Mouse (Mus musculus) embryonic fibroblast, embryonic 13.5 days (primary cell): ENCODE results near the gene Fbxl12.

Source experiments
- CTCF ChIP-seq: IDR thresholded peaks from 2 replicates; pipeline ENCODE4 v1.5.1; 2011; ENCODE audit warnings: mild to moderate bottlenecking, control low read depth, low read length, moderate library complexity, borderline replicate concordance; ENCODE audit not compliant: insufficient read depth
- POLR2A ChIP-seq: IDR thresholded peaks from 2 replicates; pipeline ENCODE4 v1.6.1; 2011; ENCODE audit warnings: low read depth, mild to moderate bottlenecking, control low read depth, low read length, moderate library complexity

DNA sequence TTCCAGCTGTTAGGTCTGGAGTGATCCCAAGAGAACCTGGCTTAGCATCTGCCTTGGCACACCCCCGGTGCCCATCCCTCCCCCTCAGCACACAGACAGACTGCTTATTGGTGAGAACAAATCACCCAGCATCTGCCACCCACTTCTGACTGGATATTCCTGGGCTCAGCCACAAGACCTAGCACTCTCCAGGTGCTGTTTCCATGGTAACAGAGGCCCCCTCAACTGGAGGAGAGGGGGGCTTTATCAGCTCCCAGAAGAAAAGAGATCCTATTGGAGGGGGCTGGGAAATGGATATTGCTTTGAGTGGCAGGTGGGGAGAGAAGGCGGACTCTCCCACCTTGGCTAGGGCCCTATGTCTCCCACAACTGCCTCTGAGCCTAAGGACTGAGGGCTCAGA is 19.4 kb upstream of the Fbxl12 start:
- TF ChIP-seq CTCF, result no peak
- no peak for TF ChIP-seq POLR2A
